Mouse (Mus musculus) liver, embryonic 14.5 days (tissue): ENCODE data around the gene Ormdl3.

Source experiments
- CTCF ChIP-seq: IDR thresholded peaks from 2 replicates; pipeline ENCODE4 v1.5.1; 2016; ENCODE audit warnings: antibody characterized with exemption, low read depth, control low read depth
- EP300 ChIP-seq: IDR thresholded peaks from 2 replicates; pipeline ENCODE4 v1.6.1; 2016; ENCODE audit warnings: antibody characterized with exemption, low read depth

- TF ChIP-seq EP300 (no peak), CTCF (peak; percentile 85)
Measured at GRCm38 (mm10) chr11:98606763-98607162, 19.6 kb upstream of the Ormdl3 start.
